Mouse (Mus musculus): ENCODE data around the gene Neurog3. TPM values are rescaled to one million over a fixed set of nuclear protein-coding genes. Genes with fewer than 3 reads are reported as not detected.

Neurog3 gene
- polyA plus RNA-seq, 1 experiment from 2014 or later = 14.7 TPM

- peaks cover 5% of the 10 kb centered on the region for H3K4me1 ChIP-seq (ENCODE audit: control insufficient read depth, insufficient read depth, low read length)
- no peaks in the 10 kb centered on the region for H3K9me3 ChIP-seq (ENCODE audit: control insufficient read depth, low read length)
- no peak overlapping the region for H3K4me3 ChIP-seq (ENCODE audit: low read depth, low read length)
- ATAC-seq (ENCODE audit: insufficient read depth, low FRiP score, low TSS enrichment) (no peak), DNase-seq (ENCODE audit: low spot score) (no peak)
- H3K27me3 ChIP-seq (ENCODE audit: control insufficient read depth, insufficient read depth, low read length) = peaks cover 65% of the 10 kb centered on the region
- no peaks in the 10 kb centered on the region for H3K36me3 ChIP-seq (ENCODE audit: control insufficient read depth, insufficient read depth, low read length)
- no peak overlapping the region for H3K9ac ChIP-seq (ENCODE audit: low read length)
- H3K27ac ChIP-seq (ENCODE audit: low read depth, low read length) = no peak overlapping the region
- WGBS = 32% methylated on average over 21 of the region's 21 CpGs
- no peak overlapping the region for H3K4me2 ChIP-seq (ENCODE audit: low read depth)
These were observed 5.1 kb upstream of the Neurog3 start for GRCm38 (mm10) chr10:62127711-62128231.

- Histone ChIP-seq H3K27me3 (ENCODE audit: control insufficient read depth, insufficient read depth, low read length) (peaks cover 72% of the 10 kb centered on the region), H3K4me1 (ENCODE audit: control insufficient read depth, insufficient read depth, low read length) (peaks cover 8% of the 10 kb centered on the region), H3K4me3 (ENCODE audit: low read depth, low read length) (no peak overlapping the region), H3K36me3 (ENCODE audit: control insufficient read depth, insufficient read depth, low read length) (no peaks in the 10 kb centered on the region), H3K27ac (ENCODE audit: low read depth, low read length) (no peak overlapping the region), H3K4me2 (ENCODE audit: low read depth) (no peak overlapping the region), H3K9ac (ENCODE audit: low read length) (no peak overlapping the region), H3K9me3 (ENCODE audit: control insufficient read depth, low read length) (no peaks in the 10 kb centered on the region)
- WGBS = 1% methylated on average over 31 of the region's 32 CpGs
- DNase-seq (ENCODE audit: low spot score) (no peak), ATAC-seq (ENCODE audit: insufficient read depth, low FRiP score, low TSS enrichment) (no peak)
These were observed 4.5 kb upstream of the Neurog3 start for GRCm38 (mm10) chr10:62128316-62128951.

- Histone ChIP-seq H3K4me2 (ENCODE audit: low read depth) (peak overlapping the region; percentile 31), H3K36me3 (ENCODE audit: control insufficient read depth, insufficient read depth, low read length) (no peaks in the 10 kb centered on the region), H3K4me1 (ENCODE audit: control insufficient read depth, insufficient read depth, low read length) (peaks cover 9% of the 10 kb centered on the region), H3K9ac (ENCODE audit: low read length) (no peak overlapping the region), H3K27me3 (ENCODE audit: control insufficient read depth, insufficient read depth, low read length) (peaks cover 74% of the 10 kb centered on the region), H3K27ac (ENCODE audit: low read depth, low read length) (no peak overlapping the region), H3K9me3 (ENCODE audit: control insufficient read depth, low read length) (no peaks in the 10 kb centered on the region), H3K4me3 (ENCODE audit: low read depth, low read length) (0 out of 2 replicates have a peak overlapping the region, but pooled peaks have one; percentile 10)
- WGBS = 2% methylated on average over 8 of the region's 8 CpGs
- ATAC-seq (ENCODE audit: insufficient read depth, low FRiP score, low TSS enrichment) (no peak), DNase-seq (ENCODE audit: low spot score) (no peak)
These were observed 3.0 kb downstream of the Neurog3 start for GRCm38 (mm10) chr10:62135696-62136470.

- Histone ChIP-seq H3K36me3 (ENCODE audit: control insufficient read depth, insufficient read depth, low read length) (no peaks in the 10 kb centered on the region), H3K27ac (ENCODE audit: low read depth, low read length) (no peak overlapping the region), H3K9ac (ENCODE audit: low read length) (no peak overlapping the region), H3K4me2 (ENCODE audit: low read depth) (no peak overlapping the region), H3K4me3 (ENCODE audit: low read depth, low read length) (no peak overlapping the region), H3K4me1 (ENCODE audit: control insufficient read depth, insufficient read depth, low read length) (peaks cover 9% of the 10 kb centered on the region), H3K27me3 (ENCODE audit: control insufficient read depth, insufficient read depth, low read length) (peaks cover 63% of the 10 kb centered on the region), H3K9me3 (ENCODE audit: control insufficient read depth, low read length) (no peaks in the 10 kb centered on the region)
- 7% methylated on average over 4 of the region's 4 CpGs for WGBS
- no peak for DNase-seq (ENCODE audit: low spot score)
- peak; percentile 43; the same call in 1 of the 2 replicates for ATAC-seq (ENCODE audit: insufficient read depth, low FRiP score, low TSS enrichment)
These were observed 4.3 kb downstream of the Neurog3 start for GRCm38 (mm10) chr10:62137150-62137549.

- no peaks in the 10 kb centered on the region for H3K36me3 ChIP-seq (ENCODE audit: control insufficient read depth, insufficient read depth, low read length)
- no peak overlapping the region for H3K4me2 ChIP-seq (ENCODE audit: low read depth)
- H3K4me3 ChIP-seq (ENCODE audit: low read depth, low read length) = no peak overlapping the region
- ATAC-seq (ENCODE audit: insufficient read depth, low FRiP score, low TSS enrichment) = no peak
- peak; percentile 39 for DNase-seq (ENCODE audit: low spot score)
- H3K27ac ChIP-seq (ENCODE audit: low read depth, low read length) = no peak overlapping the region
- H3K9ac ChIP-seq (ENCODE audit: low read length) = no peak overlapping the region
- WGBS = 27% methylated on average over 3 of the region's 3 CpGs
- H3K9me3 ChIP-seq (ENCODE audit: control insufficient read depth, low read length) = no peaks in the 10 kb centered on the region
- H3K27me3 ChIP-seq (ENCODE audit: control insufficient read depth, insufficient read depth, low read length) = peaks cover 54% of the 10 kb centered on the region
- H3K4me1 ChIP-seq (ENCODE audit: control insufficient read depth, insufficient read depth, low read length) = peaks cover 5% of the 10 kb centered on the region
These were observed 5.2 kb downstream of the Neurog3 start for GRCm38 (mm10) chr10:62138040-62138439.

- DNase-seq (ENCODE audit: low spot score) (no peak), ATAC-seq (ENCODE audit: insufficient read depth, low FRiP score, low TSS enrichment) (no peak)
- peaks cover 36% of the 10 kb centered on the region for H3K27me3 ChIP-seq (ENCODE audit: control insufficient read depth, insufficient read depth, low read length)
- H3K4me3 ChIP-seq (ENCODE audit: low read depth, low read length) = no peak within 1 kb of the TSS
- peaks cover 8% of the 10 kb centered on the region for H3K4me1 ChIP-seq (ENCODE audit: control insufficient read depth, insufficient read depth, low read length)
- H3K27ac ChIP-seq (ENCODE audit: low read depth, low read length) = no peak within 1 kb of the TSS
- H3K36me3 ChIP-seq (ENCODE audit: control insufficient read depth, insufficient read depth, low read length) = no peaks in the 10 kb centered on the region
- H3K4me2 ChIP-seq (ENCODE audit: low read depth) = no peak within 1 kb of the TSS
- H3K9ac ChIP-seq (ENCODE audit: low read length) = no peak within 1 kb of the TSS
- WGBS = 62% methylated on average over 8 of the region's 8 CpGs
- no peaks in the 10 kb centered on the region for H3K9me3 ChIP-seq (ENCODE audit: control insufficient read depth, low read length)
These were observed 10.9 kb downstream of the Neurog3 start, which contains the start of gene Fam241b for GRCm38 (mm10) chr10:62143820-62144219. Gene Fam241b (minus strand): TSS chr10:62143920.

- 27% methylated on average over 5 of the region's 5 CpGs for WGBS
- H3K4me2 ChIP-seq (ENCODE audit: low read depth) = no peak overlapping the region
- no peaks in the 10 kb centered on the region for H3K9me3 ChIP-seq (ENCODE audit: control insufficient read depth, low read length)
- peaks cover 8% of the 10 kb centered on the region for H3K4me1 ChIP-seq (ENCODE audit: control insufficient read depth, insufficient read depth, low read length)
- peak; percentile 87 for ATAC-seq (ENCODE audit: insufficient read depth, low FRiP score, low TSS enrichment)
- peak; percentile 77 for DNase-seq (ENCODE audit: low spot score)
- no peak overlapping the region for H3K9ac ChIP-seq (ENCODE audit: low read length)
- H3K27me3 ChIP-seq (ENCODE audit: control insufficient read depth, insufficient read depth, low read length) = peaks cover 42% of the 10 kb centered on the region
- no peaks in the 10 kb centered on the region for H3K36me3 ChIP-seq (ENCODE audit: control insufficient read depth, insufficient read depth, low read length)
- no peak overlapping the region for H3K27ac ChIP-seq (ENCODE audit: low read depth, low read length)
- H3K4me3 ChIP-seq (ENCODE audit: low read depth, low read length) = no peak overlapping the region
These were observed 13.1 kb downstream of the Neurog3 start for GRCm38 (mm10) chr10:62145957-62146356.

- Histone ChIP-seq H3K36me3 (ENCODE audit: control insufficient read depth, insufficient read depth, low read length) (no peaks in the 10 kb centered on the region), H3K9ac (ENCODE audit: low read length) (no peak overlapping the region), H3K27ac (ENCODE audit: low read depth, low read length) (no peak overlapping the region), H3K27me3 (ENCODE audit: control insufficient read depth, insufficient read depth, low read length) (peaks cover 49% of the 10 kb centered on the region), H3K4me2 (ENCODE audit: low read depth) (no peak overlapping the region), H3K4me3 (ENCODE audit: low read depth, low read length) (no peak overlapping the region), H3K9me3 (ENCODE audit: control insufficient read depth, low read length) (no peaks in the 10 kb centered on the region), H3K4me1 (ENCODE audit: control insufficient read depth, insufficient read depth, low read length) (peaks cover 8% of the 10 kb centered on the region)
- ATAC-seq (ENCODE audit: insufficient read depth, low FRiP score, low TSS enrichment) = no peak
- peak; percentile 8 for DNase-seq (ENCODE audit: low spot score)
- 52% methylated on average over 12 of the region's 12 CpGs for WGBS
These were observed 14.8 kb downstream of the Neurog3 start for GRCm38 (mm10) chr10:62147466-62148248.

All from neural tube, embryonic 11.5 days (tissue).